Mouse (Mus musculus) heart, postnatal 0 days (tissue): ENCODE measurements around the gene A4gnt. TPM values are rescaled to one million over a fixed set of nuclear protein-coding genes. Genes with fewer than 3 reads are reported as not detected.
"Not testable (repeated sequence)": the region's sequence is repeated elsewhere in the genome, so short reads cannot be mapped to it uniquely, and the experiment has no call there.

Experiments
- ATAC-seq: fragments of 200-750 bp; cut with Nextera tagmentation; 2 replicates; pipeline ENCODE4 v1.8.0; 2017; ENCODE audit warnings: low read depth, moderate number of reproducible peaks, moderate library complexity; ENCODE audit not compliant: insufficient read depth
- DNase-seq: peaks from one replicate; pipeline ENCODE4 v3.0.0-alpha.2; 2016; ENCODE audit warnings: low spot score
- H3K27ac ChIP-seq: fragments of 300-500 bp; sonication (generic); 2 replicates; pipeline ENCODE4 v1.5.1; 2014; ENCODE audit warnings: low read depth, mild to moderate bottlenecking
- H3K27me3 ChIP-seq: fragments of 300-500 bp; sonication (generic); 2 replicates; pipeline ENCODE4 v1.6.1; 2014; ENCODE audit warnings: low read length, mixed read lengths; ENCODE audit not compliant: control insufficient read depth, insufficient read depth
- H3K36me3 ChIP-seq: fragments of 300-500 bp; sonication (generic); replicated peaks from 2 replicates; pipeline ENCODE4 v1.6.1; 2014; ENCODE audit warnings: low read length, mixed read lengths; ENCODE audit not compliant: control insufficient read depth, insufficient read depth
- H3K4me1 ChIP-seq: fragments of 300-500 bp; sonication (generic); 2 replicates; pipeline ENCODE4 v1.6.1; 2014; ENCODE audit warnings: antibody characterized with exemption; ENCODE audit not compliant: control insufficient read depth, insufficient read depth
- H3K4me2 ChIP-seq: fragments of 300-500 bp; sonication (generic); 2 replicates; pipeline ENCODE4 v1.6.1; 2014; ENCODE audit warnings: low read depth, mild to moderate bottlenecking, low read length, moderate library complexity
- H3K4me3 ChIP-seq: fragments of 300-500 bp; sonication (generic); 2 replicates; pipeline ENCODE4 v1.5.1; 2014; ENCODE audit warnings: low read depth, low read length
- H3K9ac ChIP-seq: fragments of 300-500 bp; sonication (generic); replicated peaks from 2 replicates; pipeline ENCODE4 v1.6.1; 2014; ENCODE audit warnings: low read depth, low read length, mixed read lengths
- H3K9me3 ChIP-seq: fragments of 300-500 bp; sonication (generic); replicated peaks from 2 replicates; pipeline ENCODE4 v1.6.1; 2016; ENCODE audit warnings: low read length; ENCODE audit not compliant: control insufficient read depth
- CTCF ChIP-seq: IDR thresholded peaks from 2 replicates; pipeline ENCODE4 v1.5.1; 2016; ENCODE audit warnings: antibody characterized with exemption, control low read depth, low read depth
- EP300 ChIP-seq: IDR thresholded peaks from 2 replicates; pipeline ENCODE4 v1.6.1; 2016; ENCODE audit warnings: antibody characterized with exemption, low read depth
- WGBS: fragments of 180-500 bp; shearing (Covaris S2); extraction: QIAGEN DNeasy Blood & Tissue Kit; methylation state at CpG from one replicate; pipeline ENCODE4 v1.1.7; 2014; 5-methylcytosine and 5-hydroxymethylcytosine counted together
- polyA plus RNA-seq: library from polyadenylated mRNA; unstranded; fragments of >200 nt; fragmentation: Nextera tagmentation; extraction: Ambion mirVana; gene quantifications from 2 replicates; pipeline ENCODE4 v1.2.1, GENCODE M21; 2015
- total RNA-seq: library from RNA; depleted of rRNA; stranded (reverse); fragments of >200 nt; gene quantifications from 2 replicates; pipeline ENCODE4 v1.2.3, GENCODE M21; 2014; ENCODE audit warnings: low replicate concordance

A4gnt gene
- total and polyA plus RNA-seq, 2 experiments from 2014 or later, result not detected

- Histone ChIP-seq H3K27ac (peak within 1 kb of the TSS; percentile 71), H3K36me3 (peaks cover 13% of the 10 kb centered on the region; the same call in 1 of the 2 replicates), H3K4me1 (no peaks in the 10 kb centered on the region), H3K9ac (peak within 1 kb of the TSS; percentile 86), H3K27me3 (no peaks in the 10 kb centered on the region), H3K9me3 (no peaks in the 10 kb centered on the region), H3K4me2 (peak within 1 kb of the TSS; percentile 66), H3K4me3 (peak within 1 kb of the TSS; percentile 84)
- TF ChIP-seq CTCF, result no peak
- TF ChIP-seq EP300, result peak; percentile 92
- under 1% methylated on average over 57 of the region's 57 CpGs for WGBS
- peak; percentile 92 for DNase-seq
- peak; percentile 97 for ATAC-seq
Measured at GRCm38 (mm10) chr9:99575677-99576480, 36.4 kb upstream of the A4gnt start, which contains the start of gene Dbr1. Dbr1 (plus strand) TSS chr9:99575799.

GRCm38 (mm10) chr9:99580655-99581054 lies 31.6 kb upstream of the A4gnt start:
- WGBS, result 38% methylated on average over 2 of the region's 2 CpGs
- peaks cover 44% of the 10 kb centered on the region for H3K36me3 ChIP-seq
- H3K4me1 ChIP-seq, result no peaks in the 10 kb centered on the region
- TF ChIP-seq EP300 (no peak), CTCF (peak; percentile 77)
- H3K27me3 ChIP-seq, result no peaks in the 10 kb centered on the region
- no peak overlapping the region for H3K4me2 ChIP-seq
- peak; percentile 59 for ATAC-seq
- no peak overlapping the region for H3K9ac ChIP-seq
- no peak overlapping the region for H3K27ac ChIP-seq
- no peak overlapping the region for H3K4me3 ChIP-seq
- DNase-seq, result peak; percentile 68
- no peaks in the 10 kb centered on the region for H3K9me3 ChIP-seq

- no peak overlapping the region for H3K27ac ChIP-seq
- TF ChIP-seq CTCF (peak; percentile 85), EP300 (no peak)
Measured at GRCm38 (mm10) chr9:99587505-99588202, 24.6 kb upstream of the A4gnt start.

GRCm38 (mm10) chr9:99591144-99591543 lies 21.2 kb upstream of the A4gnt start:
- DNase-seq, result no peak
- H3K4me3 ChIP-seq, result no peak overlapping the region
- 66% methylated on average over 8 of the region's 8 CpGs for WGBS
- H3K9ac ChIP-seq, result no peak overlapping the region
- no peak overlapping the region for H3K27ac ChIP-seq
- H3K27me3 ChIP-seq, result no peaks in the 10 kb centered on the region
- H3K4me1 ChIP-seq, result no peaks in the 10 kb centered on the region
- H3K4me2 ChIP-seq, result no peak overlapping the region
- ATAC-seq, result no peak
- no peaks in the 10 kb centered on the region for H3K9me3 ChIP-seq
- TF ChIP-seq EP300 (no peak), CTCF (no peak)
- H3K36me3 ChIP-seq, result no peaks in the 10 kb centered on the region

More at GRCm38 (mm10) chr9:99587505-99588202, 24.6 kb upstream of the A4gnt start:
- Histone ChIP-seq H3K9ac (no peak overlapping the region), H3K4me2 (no peak overlapping the region), H3K27me3 (no peaks in the 10 kb centered on the region), H3K9me3 (no peaks in the 10 kb centered on the region), H3K4me1 (no peaks in the 10 kb centered on the region), H3K4me3 (no peak overlapping the region), H3K36me3 (peaks cover 20% of the 10 kb centered on the region)
- ATAC-seq (peak; percentile 44; the same call in 1 of the 2 replicates), DNase-seq (peak; percentile 42)
- 27% methylated on average over 8 of the region's 8 CpGs for WGBS

GRCm38 (mm10) chr9:99599127-99599526 lies 13.2 kb upstream of the A4gnt start:
- H3K4me3 ChIP-seq, H3K4me2 ChIP-seq, H3K9ac ChIP-seq, ATAC-seq, H3K9me3 ChIP-seq, H3K27ac ChIP-seq, DNase-seq, H3K36me3 ChIP-seq, H3K27me3 ChIP-seq, H3K4me1 ChIP-seq: not testable (repeated sequence)
- 91% methylated on average over 6 of the region's 6 CpGs for WGBS
